Mouse (Mus musculus) thymus, adult 2 months (tissue): Measurements from ENCODE around the gene Ttll1. TPM values are rescaled to one million over a fixed set of nuclear protein-coding genes. Genes with fewer than 3 reads are reported as not detected.
A peak's percentile ranks its signal among the peaks of the same experiment; 100 is the strongest.

ENCODE experiments used
- DNase-seq: peaks from one replicate; pipeline ENCODE4 v3.0.0; 2021
- H3K27ac ChIP-seq: fragments of 200-500 bp; 2 replicates; pipeline ENCODE4 v1.5.1; 2012; ENCODE audit warnings: low read length, control low read depth; ENCODE audit not compliant: control insufficient read depth, insufficient read depth
- H3K27me3 ChIP-seq: fragments of 200-500 bp; 2 replicates; pipeline ENCODE4 v1.6.1; 2012; ENCODE audit warnings: mild to moderate bottlenecking, low read length, moderate library complexity, mixed read lengths; ENCODE audit not compliant: control insufficient read depth, insufficient read depth
- H3K36me3 ChIP-seq: fragments of 200-500 bp; 2 replicates; pipeline ENCODE4 v1.6.1; 2012; ENCODE audit warnings: mild to moderate bottlenecking, low read length, moderate library complexity; ENCODE audit not compliant: control insufficient read depth, insufficient read depth
- H3K4me1 ChIP-seq: fragments of 200-500 bp; replicated peaks from 2 replicates; pipeline ENCODE4 v1.6.1; 2012; ENCODE audit warnings: low read length; ENCODE audit not compliant: control insufficient read depth, insufficient read depth
- H3K4me3 ChIP-seq: fragments of 200-500 bp; 2 replicates; pipeline ENCODE4 v1.5.1; 2012; ENCODE audit warnings: mild to moderate bottlenecking, low read length, control low read depth, moderate library complexity; ENCODE audit not compliant: control insufficient read depth, insufficient read depth
- CTCF ChIP-seq: fragments of 200-500 bp; IDR thresholded peaks from 2 replicates; pipeline ENCODE4 v1.5.1; 2012; ENCODE audit warnings: mild to moderate bottlenecking, control low read depth, low read length, moderate library complexity, borderline replicate concordance; ENCODE audit not compliant: control insufficient read depth, poor library complexity, insufficient read depth; ENCODE audit errors: extremely low read depth
- POLR2A ChIP-seq: fragments of 200-500 bp; IDR thresholded peaks from 2 replicates; pipeline ENCODE4 v1.6.1; 2012; ENCODE audit warnings: mild to moderate bottlenecking, low read length, control low read depth, moderate library complexity; ENCODE audit not compliant: control insufficient read depth, poor library complexity, insufficient read depth; ENCODE audit errors: extremely low read depth
- WGBS: fragments of 180-500 bp; shearing (Covaris S2); methylation state at CpG from one replicate; pipeline ENCODE4 v1.1.7; 2018; 5-methylcytosine and 5-hydroxymethylcytosine counted together
- polyA plus RNA-seq: library from polyadenylated mRNA; depleted of rRNA; stranded (reverse); fragments of >200 nt; gene quantifications from 2 replicates; pipeline ENCODE4 v1.2.3, GENCODE M21; 2012

Gene Ttll1
- polyA plus RNA-seq, 1 experiment, result 10.9 TPM

GRCm38 (mm10) chr15:83530688-83531087 lies 20.0 kb upstream of the Ttll1 start:
- peaks cover 6% of the 10 kb centered on the region; the same call in 1 of the 2 replicates for H3K4me1 ChIP-seq
- TF ChIP-seq POLR2A, result no peak
- H3K36me3 ChIP-seq, result no peaks in the 10 kb centered on the region
- H3K27ac ChIP-seq, result no peak overlapping the region
- H3K4me3 ChIP-seq, result no peak overlapping the region
- DNase-seq, result no peak
- peaks cover 2% of the 10 kb centered on the region; the same call in 1 of the 2 replicates for H3K27me3 ChIP-seq
- WGBS, result 84% methylated on average over 6 of the region's 6 CpGs

GRCm38 (mm10) chr15:83530233-83530632 lies 19.5 kb upstream of the Ttll1 start:
- no peak overlapping the region for H3K27ac ChIP-seq
- H3K27me3 ChIP-seq, result peaks cover 2% of the 10 kb centered on the region; the same call in 1 of the 2 replicates
- DNase-seq, result no peak
- H3K4me1 ChIP-seq, result peaks cover 6% of the 10 kb centered on the region; the same call in 1 of the 2 replicates
- no peaks in the 10 kb centered on the region for H3K36me3 ChIP-seq
- 55% methylated on average over 9 of the region's 9 CpGs for WGBS
- H3K4me3 ChIP-seq, result no peak overlapping the region
- TF ChIP-seq POLR2A (no peak), CTCF (no peak)

GRCm38 (mm10) chr15:83529765-83530164 lies 19.1 kb upstream of the Ttll1 start:
- Histone ChIP-seq H3K27me3 (peaks cover 2% of the 10 kb centered on the region; the same call in 1 of the 2 replicates), H3K4me3 (no peak overlapping the region), H3K36me3 (no peaks in the 10 kb centered on the region), H3K27ac (no peak overlapping the region), H3K4me1 (peaks cover 6% of the 10 kb centered on the region; the same call in 1 of the 2 replicates)
- no peak for TF ChIP-seq POLR2A
- no peak for TF ChIP-seq CTCF
- WGBS, result 78% methylated on average over 5 of the region's 5 CpGs
- DNase-seq, result no peak

GRCm38 (mm10) chr15:83528892-83529291 lies 18.2 kb upstream of the Ttll1 start:
- no peak overlapping the region for H3K27ac ChIP-seq

GRCm38 (mm10) chr15:83527747-83528146 lies 17.1 kb upstream of the Ttll1 start:
- 86% methylated on average over 2 of the region's 2 CpGs for WGBS
- Histone ChIP-seq H3K27ac (no peak overlapping the region), H3K4me3 (no peak overlapping the region), H3K36me3 (no peaks in the 10 kb centered on the region), H3K4me1 (peaks cover 6% of the 10 kb centered on the region; the same call in 1 of the 2 replicates), H3K27me3 (peaks cover 2% of the 10 kb centered on the region; the same call in 1 of the 2 replicates)
- DNase-seq, result no peak
- no peak for TF ChIP-seq POLR2A
- no peak for TF ChIP-seq CTCF

More at GRCm38 (mm10) chr15:83528892-83529291, 18.2 kb upstream of the Ttll1 start:
- Histone ChIP-seq H3K36me3 (no peaks in the 10 kb centered on the region), H3K4me1 (peaks cover 6% of the 10 kb centered on the region; the same call in 1 of the 2 replicates), H3K4me3 (no peak overlapping the region), H3K27me3 (peaks cover 2% of the 10 kb centered on the region; the same call in 1 of the 2 replicates)
- no peak for DNase-seq
- WGBS, result 90% methylated on average over 4 of the region's 4 CpGs
- no peak for TF ChIP-seq POLR2A
- no peak for TF ChIP-seq CTCF

- 7% methylated on average over 26 of the region's 26 CpGs for WGBS
Observed at GRCm38 (mm10) chr15:83527092-83527437, 16.4 kb upstream of the Ttll1 start.

GRCm38 (mm10) chr15:83526424-83527091 lies 15.9 kb upstream of the Ttll1 start, which contains the start of gene Bik:
TSS of gene Bik (plus strand) at chr15:83526862.
- no peak within 1 kb of the TSS for H3K27ac ChIP-seq
- H3K4me3 ChIP-seq, result peak within 1 kb of the TSS; percentile 51
- peak; percentile 67 for DNase-seq
- H3K4me1 ChIP-seq, result peaks cover 6% of the 10 kb centered on the region; the same call in 1 of the 2 replicates
- no peaks in the 10 kb centered on the region for H3K36me3 ChIP-seq
- WGBS, result 2% methylated on average over 41 of the region's 45 CpGs
- H3K27me3 ChIP-seq, result peaks cover 2% of the 10 kb centered on the region; the same call in 1 of the 2 replicates
- TF ChIP-seq POLR2A, result peak; percentile 24; the same call in 1 of the 2 replicates
- TF ChIP-seq CTCF, result no peak

More at GRCm38 (mm10) chr15:83527092-83527437, 16.4 kb upstream of the Ttll1 start:
- H3K4me1 ChIP-seq, result peaks cover 6% of the 10 kb centered on the region; the same call in 1 of the 2 replicates
- H3K27ac ChIP-seq, result no peak overlapping the region
- peaks cover 2% of the 10 kb centered on the region; the same call in 1 of the 2 replicates for H3K27me3 ChIP-seq
- H3K4me3 ChIP-seq, result peak overlapping the region; percentile 51
- DNase-seq, result no peak
- no peak for TF ChIP-seq CTCF
- TF ChIP-seq POLR2A, result no peak; the same call in 1 of the 2 replicates
- H3K36me3 ChIP-seq, result no peaks in the 10 kb centered on the region
